Mouse (Mus musculus) cortical plate, adult 2 months (tissue): Measurements from ENCODE around the gene Zfp955a.

Experiments used
- CTCF ChIP-seq: fragments of 200-500 bp; IDR thresholded peaks from 2 replicates; pipeline ENCODE4 v1.5.1; 2011; ENCODE audit warnings: mild to moderate bottlenecking, control low read depth, low read length; ENCODE audit not compliant: insufficient read depth; ENCODE audit errors: extremely low read depth
- POLR2A ChIP-seq: fragments of 200-500 bp; IDR thresholded peaks from 2 replicates; pipeline ENCODE4 v1.6.1; 2011; ENCODE audit warnings: mild to moderate bottlenecking, low read length, control low read depth; ENCODE audit not compliant: insufficient read depth; ENCODE audit errors: extremely low read depth

DNA sequence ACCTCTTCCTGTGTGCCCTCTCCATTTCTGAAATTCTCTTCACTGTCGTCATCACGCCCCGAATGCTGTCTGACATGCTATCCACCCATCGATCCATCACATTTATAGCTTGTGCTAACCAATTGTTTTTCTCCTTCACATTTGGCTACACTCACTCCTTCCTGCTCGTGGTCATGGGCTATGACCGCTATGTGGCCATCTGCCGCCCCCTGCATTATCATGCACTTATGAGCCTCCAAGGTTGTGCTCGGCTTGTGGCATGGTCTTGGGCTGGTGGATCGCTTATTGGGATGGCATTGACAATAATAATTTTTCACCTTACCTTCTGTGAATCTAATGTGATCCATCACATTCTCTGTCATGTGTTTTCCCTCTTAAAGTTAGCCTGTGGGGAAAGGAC lies 14.0 kb upstream of the Zfp955a start:
- TF ChIP-seq CTCF, result no peak
- no peak for TF ChIP-seq POLR2A
